ENCODE assay signal across 13 mouse cellular contexts in genomic region chr10:110832336-110832735, GRCm38 (mm10).
DNase-seq lines count a peak whose midpoint lies in the region; ATAC-seq lines count a peak whose summit lies in the region.
"Had no signal": no experiment of that assay in that cellular context is flagged by ENCODE, and none has a peak within 500 bp of the region (broad histone marks: within the 10 kb centered on the region; RNA-seq: fewer than 3 reads in every experiment).

No protein-coding gene starts in this region.

- no peaks in the 10 kb centered on the region for H3K9me3 ChIP-seq in hindbrain, embryonic 11.5 days (ENCODE audit: control insufficient read depth, low read length)
- no peaks in the 10 kb centered on the region for H3K9me3 ChIP-seq in hindbrain, embryonic 16.5 days (ENCODE audit: control insufficient read depth, low read length)
- H3K9me3 ChIP-seq in heart, embryonic 10.5 days: no peaks in the 10 kb centered on the region
- no peaks in the 10 kb centered on the region for H3K9me3 ChIP-seq in liver, embryonic 12.5 days (replicated peaks)
- H3K9me3 ChIP-seq: limb, embryonic 13.5 days had no signal

- H3K27me3 ChIP-seq in hindbrain, embryonic 11.5 days (ENCODE audit: control insufficient read depth, insufficient read depth, low read length): no peaks in the 10 kb centered on the region
- no peaks in the 10 kb centered on the region for H3K27me3 ChIP-seq in hindbrain, embryonic 16.5 days (replicated peaks; ENCODE audit: control insufficient read depth, insufficient read depth, low read length)
- no peaks in the 10 kb centered on the region for H3K27me3 ChIP-seq in heart, embryonic 10.5 days (ENCODE audit: insufficient read depth, poor library complexity, severe bottlenecking)
- no peaks in the 10 kb centered on the region for H3K27me3 ChIP-seq in liver, embryonic 12.5 days (replicated peaks)
- H3K27me3 ChIP-seq: limb, embryonic 13.5 days had no signal

- no peaks in the 10 kb centered on the region for H3K36me3 ChIP-seq in hindbrain, embryonic 11.5 days (ENCODE audit: control insufficient read depth, insufficient read depth, low read length)
- no peaks in the 10 kb centered on the region for H3K36me3 ChIP-seq in hindbrain, embryonic 16.5 days (ENCODE audit: control insufficient read depth, insufficient read depth, low read length)
- H3K36me3 ChIP-seq in heart, embryonic 10.5 days: no peaks in the 10 kb centered on the region
- H3K36me3 ChIP-seq in liver, embryonic 12.5 days: no peaks in the 10 kb centered on the region
- H3K36me3 ChIP-seq: limb, embryonic 13.5 days had no signal

- H3K9ac ChIP-seq in hindbrain, embryonic 11.5 days (ENCODE audit: low read depth, low read length): no peak overlapping the region
- no peak overlapping the region for H3K9ac ChIP-seq in hindbrain, embryonic 16.5 days (ENCODE audit: low read depth, low read length)
- H3K9ac ChIP-seq in liver, embryonic 12.5 days: no peak overlapping the region
- H3K9ac ChIP-seq: limb, embryonic 13.5 days had no signal

- no peaks in the 10 kb centered on the region for H3K4me1 ChIP-seq in hindbrain, embryonic 11.5 days (replicated peaks; ENCODE audit: control insufficient read depth, insufficient read depth, low read length)
- no peaks in the 10 kb centered on the region for H3K4me1 ChIP-seq in hindbrain, embryonic 16.5 days (ENCODE audit: control insufficient read depth, insufficient read depth, low read depth, low read length)
- H3K4me1 ChIP-seq in heart, embryonic 10.5 days: peaks cover 19% of the 10 kb centered on the region; the same call in 1 of the 2 replicates
- H3K4me1 ChIP-seq in liver, embryonic 12.5 days: no peaks in the 10 kb centered on the region

- H3K27ac ChIP-seq in hindbrain, embryonic 11.5 days (ENCODE audit: low read depth, low read length): no peak overlapping the region
- no peak overlapping the region for H3K27ac ChIP-seq in hindbrain, embryonic 16.5 days (ENCODE audit: low read depth, low read length)
- peak overlapping the region; percentile 11; the same call in 1 of the 2 replicates for H3K27ac ChIP-seq in heart, embryonic 10.5 days
- H3K27ac ChIP-seq in liver, embryonic 12.5 days: no peak overlapping the region
- H3K27ac ChIP-seq: limb, embryonic 13.5 days had no signal

- no peak overlapping the region for H3K4me2 ChIP-seq in hindbrain, embryonic 11.5 days (replicated peaks; ENCODE audit: low read depth, low read length)
- no peak overlapping the region for H3K4me2 ChIP-seq in hindbrain, embryonic 16.5 days (ENCODE audit: low read length)
- no peak overlapping the region for H3K4me2 ChIP-seq in liver, embryonic 12.5 days
- H3K4me2 ChIP-seq: limb, embryonic 13.5 days had no signal

- peak; percentile 18 for DNase-seq in hindbrain, embryonic 11.5 days (ENCODE audit: low spot score)
- peak; percentile 3 for DNase-seq in adrenal gland, postnatal 25 days
- DNase-seq in heart, embryonic 10.5 days (ENCODE audit: low spot score): no peak
- DNase-seq in gastrocnemius, postnatal 4 days (ENCODE audit: low spot score in 2 of 2): no peak
- DNase-seq in thymus, postnatal 14 days: no peak
- no peak for DNase-seq in gastrocnemius, adult 18-20 months (ENCODE audit: low spot score)
- DNase-seq: B cell, adult 2 months; cerebellum, postnatal 25 days; gastrocnemius, postnatal 14 days; kidney, adult 11 months had no signal

- H3K4me3 ChIP-seq in hindbrain, embryonic 11.5 days (ENCODE audit: low read depth, low read length): no peak overlapping the region
- H3K4me3 ChIP-seq in hindbrain, embryonic 16.5 days (ENCODE audit: low read length): no peak overlapping the region
- no peak overlapping the region for H3K4me3 ChIP-seq in heart, embryonic 10.5 days
- H3K4me3 ChIP-seq in liver, embryonic 12.5 days: no peak overlapping the region
- H3K4me3 ChIP-seq: limb, embryonic 13.5 days had no signal

- WGBS in hindbrain, embryonic 11.5 days: 32% methylated on average over 6 of the region's 6 CpGs
- 26% methylated on average over 6 of the region's 6 CpGs for WGBS in hindbrain, embryonic 16.5 days
- 7% methylated on average over 6 of the region's 6 CpGs for WGBS in heart, embryonic 10.5 days
- 47% methylated on average over 6 of the region's 6 CpGs for WGBS in liver, embryonic 12.5 days (ENCODE audit: insufficient replicate concordance)

- ATAC-seq in hindbrain, embryonic 11.5 days (ENCODE audit: low FRiP score): no peak
- no peak for ATAC-seq in hindbrain, embryonic 16.5 days
- ATAC-seq in liver, embryonic 12.5 days: 0 out of 2 replicates have a peak, but pooled peaks have one; percentile 37

Comparison
In these comparisons a context has a peak if more than half of its experiments do, and no peak if none do; other contexts are left out.
1. DNase-seq: peak in hindbrain, embryonic 11.5 days (single experiment) and adrenal gland, postnatal 25 days (single experiment); none in heart, embryonic 10.5 days (single experiment), gastrocnemius, postnatal 4 days (0 of 2), thymus, postnatal 14 days (single experiment) and gastrocnemius, adult 18-20 months (single experiment).